Mouse (Mus musculus) heart, embryonic 11.5 days (tissue): Measurements from ENCODE around the gene Borcs5. TPM values are rescaled to one million over a fixed set of nuclear protein-coding genes. Genes with fewer than 3 reads are reported as not detected.

ENCODE experiments used
- ATAC-seq: fragments of 200-750 bp; cut with Nextera tagmentation; replicated peaks from 2 replicates; pipeline ENCODE4 v1.8.0; 2017; ENCODE audit warnings: moderate library complexity; ENCODE audit not compliant: insufficient number of reproducible peaks, low FRiP score, low TSS enrichment
- H3K27ac ChIP-seq: fragments of 300-500 bp; sonication (generic); 2 replicates; pipeline ENCODE4 v1.5.1; 2014; ENCODE audit warnings: mild to moderate bottlenecking, low read depth, low read length
- H3K27me3 ChIP-seq: fragments of 300-500 bp; sonication (generic); 2 replicates; pipeline ENCODE4 v1.6.1; 2014; ENCODE audit warnings: mild to moderate bottlenecking, low read length, mixed read lengths; ENCODE audit not compliant: control insufficient read depth, insufficient read depth
- H3K36me3 ChIP-seq: fragments of 300-500 bp; sonication (generic); 2 replicates; pipeline ENCODE4 v1.6.1; 2014; ENCODE audit warnings: mild to moderate bottlenecking, low read length, moderate library complexity, mixed read lengths; ENCODE audit not compliant: control insufficient read depth, insufficient read depth
- H3K4me1 ChIP-seq: fragments of 300-500 bp; sonication (generic); 2 replicates; pipeline ENCODE4 v1.6.1; 2014; ENCODE audit warnings: low read length; ENCODE audit not compliant: control insufficient read depth, insufficient read depth
- H3K4me2 ChIP-seq: fragments of 300-500 bp; sonication (generic); 2 replicates; pipeline ENCODE4 v1.6.1; 2014; ENCODE audit warnings: mild to moderate bottlenecking, moderate library complexity
- H3K4me3 ChIP-seq: fragments of 300-500 bp; sonication (generic); 2 replicates; pipeline ENCODE4 v1.5.1; 2014; ENCODE audit warnings: low read depth, low read length
- H3K9ac ChIP-seq: fragments of 300-500 bp; sonication (generic); 2 replicates; pipeline ENCODE4 v1.6.1; 2014; ENCODE audit warnings: mild to moderate bottlenecking, low read depth, low read length, moderate library complexity
- H3K9me3 ChIP-seq: fragments of 300-500 bp; sonication (generic); replicated peaks from 2 replicates; pipeline ENCODE4 v1.6.1; 2016; ENCODE audit warnings: low read length; ENCODE audit not compliant: control insufficient read depth
- WGBS: fragments of 180-500 bp; shearing (Covaris S2); extraction: QIAGEN DNeasy Blood & Tissue Kit; methylation state at CpG from one replicate; pipeline ENCODE4 v1.1.7; 2014; ENCODE audit not compliant: insufficient replicate concordance; 5-methylcytosine and 5-hydroxymethylcytosine counted together
- polyA plus RNA-seq: library from polyadenylated mRNA; unstranded; fragments of >200 nt; fragmentation: Nextera tagmentation; extraction: Ambion mirVana; gene quantifications from 2 replicates; pipeline ENCODE4 v1.2.1, GENCODE M21; 2014

The Borcs5 gene
- polyA plus RNA-seq, 1 experiment from 2014 or later = 16.0 TPM

- 89% methylated on average over 3 of the region's 3 CpGs for WGBS
- Histone ChIP-seq H3K4me3 (no peak overlapping the region), H3K9ac (no peak overlapping the region), H3K27ac (no peak overlapping the region), H3K27me3 (no peaks in the 10 kb centered on the region), H3K4me1 (no peaks in the 10 kb centered on the region), H3K36me3 (no peaks in the 10 kb centered on the region), H3K4me2 (no peak overlapping the region), H3K9me3 (no peaks in the 10 kb centered on the region)
- no peak for ATAC-seq
These were observed 55.7 kb downstream of the Borcs5 start for GRCm38 (mm10) chr6:134694988-134695387.

- H3K4me3 ChIP-seq = no peak overlapping the region
- no peak overlapping the region for H3K27ac ChIP-seq
- 0 out of 2 replicates have a peak, but pooled peaks cover 3% of the 10 kb centered on the region for H3K4me1 ChIP-seq
- no peaks in the 10 kb centered on the region for H3K9me3 ChIP-seq
- H3K4me2 ChIP-seq = no peak overlapping the region
- 77% methylated on average over 3 of the region's 3 CpGs for WGBS
- no peak overlapping the region for H3K9ac ChIP-seq
- no peak for ATAC-seq
- no peaks in the 10 kb centered on the region for H3K27me3 ChIP-seq
- H3K36me3 ChIP-seq = no peaks in the 10 kb centered on the region
These were observed 56.3 kb downstream of the Borcs5 start for GRCm38 (mm10) chr6:134695625-134696024.

DNA sequence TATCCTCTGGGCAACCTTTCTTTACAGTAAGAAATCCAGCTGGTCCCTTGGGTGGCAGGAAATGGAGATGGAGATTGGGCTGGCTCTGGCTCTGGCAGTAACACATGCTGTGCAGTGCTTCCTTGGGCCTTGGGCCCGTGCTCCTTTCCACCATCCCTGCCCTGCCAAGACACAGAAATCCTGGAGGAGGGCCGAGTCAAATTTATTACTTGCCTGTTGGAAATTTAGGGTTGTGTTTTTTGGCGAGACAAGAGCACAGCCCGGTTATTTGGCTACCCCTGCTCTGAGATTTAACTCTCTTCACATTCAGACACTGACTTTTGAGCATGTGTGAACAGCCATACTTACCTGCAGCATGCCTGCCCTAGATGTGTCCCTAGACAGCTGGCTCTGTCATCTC lies 56.8 kb downstream of the Borcs5 start:
- Histone ChIP-seq H3K36me3 (no peaks in the 10 kb centered on the region), H3K4me2 (no peak overlapping the region), H3K4me3 (no peak overlapping the region), H3K9me3 (no peaks in the 10 kb centered on the region), H3K27ac (no peak overlapping the region), H3K27me3 (no peaks in the 10 kb centered on the region), H3K4me1 (peaks cover 6% of the 10 kb centered on the region; the same call in 1 of the 2 replicates), H3K9ac (no peak overlapping the region)
- 73% methylated on average over 4 of the region's 4 CpGs for WGBS
- ATAC-seq = no peak

- H3K27me3 ChIP-seq = no peaks in the 10 kb centered on the region
- H3K9me3 ChIP-seq = no peaks in the 10 kb centered on the region
- H3K4me2 ChIP-seq = no peak overlapping the region
- H3K4me1 ChIP-seq = peaks cover 6% of the 10 kb centered on the region; the same call in 1 of the 2 replicates
- no peak for ATAC-seq
- no peak overlapping the region for H3K27ac ChIP-seq
- WGBS = 61% methylated on average over 2 of the region's 2 CpGs
- no peak overlapping the region for H3K9ac ChIP-seq
- H3K36me3 ChIP-seq = no peaks in the 10 kb centered on the region
- H3K4me3 ChIP-seq = no peak overlapping the region
These were observed 57.2 kb downstream of the Borcs5 start for GRCm38 (mm10) chr6:134696554-134696953.

DNA sequence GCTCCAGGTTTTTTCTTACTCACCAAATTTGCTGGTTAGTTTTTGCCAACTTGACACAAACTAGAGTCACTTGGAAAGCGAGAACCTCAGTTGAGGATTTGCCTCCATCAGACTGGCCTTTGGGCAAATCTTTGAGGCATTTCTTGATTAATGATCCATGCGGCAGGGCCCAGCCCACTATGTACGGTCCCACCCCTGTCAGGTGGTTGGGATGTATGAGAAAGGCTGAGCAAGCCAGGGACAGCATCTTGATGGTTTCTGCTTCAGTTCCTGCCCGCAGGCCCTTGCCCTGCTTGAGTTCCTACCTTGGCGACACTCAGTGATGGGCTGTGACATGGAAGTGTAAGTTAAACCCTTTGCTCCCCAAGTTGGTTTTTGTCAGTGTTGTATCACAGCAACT lies 58.9 kb downstream of the Borcs5 start:
- WGBS = 89% methylated on average over 5 of the region's 5 CpGs
- Histone ChIP-seq H3K9me3 (no peaks in the 10 kb centered on the region), H3K27ac (no peak overlapping the region), H3K4me1 (peaks cover 6% of the 10 kb centered on the region; the same call in 1 of the 2 replicates), H3K4me2 (no peak overlapping the region), H3K4me3 (no peak overlapping the region), H3K9ac (no peak overlapping the region), H3K27me3 (no peaks in the 10 kb centered on the region), H3K36me3 (no peaks in the 10 kb centered on the region)
- ATAC-seq = no peak

- no peak overlapping the region for H3K4me2 ChIP-seq
- no peak for ATAC-seq
- H3K27ac ChIP-seq = no peak overlapping the region
- 65% methylated on average over 8 of the region's 8 CpGs for WGBS
- H3K4me1 ChIP-seq = peaks cover 6% of the 10 kb centered on the region; the same call in 1 of the 2 replicates
- no peak overlapping the region for H3K4me3 ChIP-seq
- H3K9me3 ChIP-seq = no peaks in the 10 kb centered on the region
- H3K36me3 ChIP-seq = no peaks in the 10 kb centered on the region
- no peaks in the 10 kb centered on the region for H3K27me3 ChIP-seq
- H3K9ac ChIP-seq = no peak overlapping the region
These were observed 61.3 kb downstream of the Borcs5 start for GRCm38 (mm10) chr6:134700451-134701210.

GRCm38 (mm10) chr6:134701211-134701602 lies 61.9 kb downstream of the Borcs5 start:
- no peak for ATAC-seq
- Histone ChIP-seq H3K36me3 (no peaks in the 10 kb centered on the region), H3K4me2 (no peak overlapping the region), H3K27ac (no peak overlapping the region), H3K4me3 (no peak overlapping the region), H3K9ac (no peak overlapping the region), H3K4me1 (peaks cover 6% of the 10 kb centered on the region; the same call in 1 of the 2 replicates), H3K27me3 (no peaks in the 10 kb centered on the region), H3K9me3 (no peaks in the 10 kb centered on the region)
- WGBS = 85% methylated on average over 6 of the region's 6 CpGs

DNA sequence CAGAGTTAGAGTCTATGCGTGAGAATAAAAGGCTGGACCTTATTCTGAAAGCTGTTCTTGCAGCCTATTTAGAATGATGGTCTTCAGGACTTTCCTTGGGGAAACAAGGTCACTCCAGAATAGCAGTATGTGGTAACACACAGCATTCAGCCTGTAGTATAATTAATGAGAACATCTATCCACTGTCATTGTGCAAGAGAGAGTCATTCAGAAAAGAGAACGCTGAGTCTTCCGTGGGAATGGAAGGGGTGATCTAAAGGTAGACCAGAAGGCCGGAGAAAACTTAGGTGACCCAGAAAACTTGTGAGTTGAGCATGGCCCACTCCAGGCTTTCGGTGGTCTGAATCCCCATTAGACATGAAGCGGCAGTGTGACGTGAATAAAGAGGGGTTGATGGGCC lies 62.9 kb downstream of the Borcs5 start:
- 92% methylated on average over 7 of the region's 7 CpGs for WGBS
- no peak overlapping the region for H3K9ac ChIP-seq
- H3K36me3 ChIP-seq = no peaks in the 10 kb centered on the region
- peaks cover 6% of the 10 kb centered on the region; the same call in 1 of the 2 replicates for H3K4me1 ChIP-seq
- no peak overlapping the region for H3K4me3 ChIP-seq
- no peak overlapping the region for H3K4me2 ChIP-seq
- ATAC-seq = no peak
- no peaks in the 10 kb centered on the region for H3K27me3 ChIP-seq
- no peak overlapping the region for H3K27ac ChIP-seq
- H3K9me3 ChIP-seq = no peaks in the 10 kb centered on the region
